Mouse (Mus musculus) T-helper 17 cell (primary cell): ENCODE measurements around the gene Gm9733.
"Not testable (repeated sequence)": the region's sequence is repeated elsewhere in the genome, so short reads cannot be mapped to it uniquely, and the experiment has no call there.

ENCODE experiments used
- in situ Hi-C, 2 experiments: fragments of 300-600 bp; cut with MboI, MseI; formaldehyde crosslinking; loops; 1 replicate in 1 of 2; 2 replicates in 1 of 2; pipeline ENCODE4 v1.15.1; 2025; ENCODE audit warnings: high pct_unique_total_duplicates in 2 of 2

The Gm9733 gene

GRCm38 (mm10) chr3:15332063-15332462, at the start of gene Gm9733:
Gene Gm9733, minus strand, starts transcription at chr3:15332302.
- in situ Hi-C loops, result loop anchor here in 1 of 2 experiments (5.0 to 10.0 kb wide), 3 partner anchors 243 to 430 kb away; partner anchors contain the start of gene Sirpb1b

- in situ Hi-C loops, result loop anchor here in 1 of 2 experiments (5.0 kb wide), 1 partner anchor 427 kb away; no protein-coding TSS in a partner anchor
These were observed 23.6 kb upstream of the Gm9733 start for GRCm38 (mm10) chr3:15355690-15356089.

DNA sequence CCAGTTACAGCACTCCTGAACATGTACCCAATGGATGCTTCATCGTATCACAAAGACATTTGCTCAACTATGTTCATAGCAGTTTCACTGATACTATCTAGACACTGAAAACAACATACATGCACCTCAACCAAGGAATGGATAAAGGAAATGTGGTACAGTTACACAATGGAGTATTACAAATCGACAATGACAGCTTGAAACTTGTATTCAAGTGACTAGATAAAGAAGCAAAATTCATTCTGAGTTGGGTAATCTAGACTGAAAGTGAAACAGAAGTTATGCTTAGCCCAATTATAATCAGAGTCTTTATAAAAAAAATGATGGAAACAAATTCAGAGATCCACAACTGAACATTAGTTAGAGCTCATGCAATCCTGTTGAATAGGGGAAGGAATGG, 18.2 kb upstream of the Gm9733 start:
- in situ Hi-C loops, result not testable (repeated sequence)

DNA sequence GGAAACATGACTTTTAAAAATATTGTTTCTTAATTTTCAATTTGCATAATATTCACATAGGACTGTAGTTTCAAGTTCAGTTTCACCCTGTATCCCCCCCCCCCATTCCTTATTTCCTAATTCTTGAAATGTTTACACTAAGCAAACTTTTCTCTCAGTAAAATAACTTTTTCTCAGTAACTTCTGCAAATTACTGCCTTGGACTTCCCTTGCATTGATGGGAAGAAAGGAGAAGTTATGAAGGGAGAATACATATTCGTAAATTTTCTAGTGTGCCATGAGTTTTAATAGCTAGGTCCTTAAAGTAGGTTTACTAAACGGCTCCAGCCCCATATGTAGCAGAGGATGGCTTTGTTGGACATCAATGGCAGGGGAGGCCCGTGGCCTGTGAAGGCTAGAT, 13.5 kb upstream of the Gm9733 start:
- in situ Hi-C loops, result not testable (repeated sequence)

DNA sequence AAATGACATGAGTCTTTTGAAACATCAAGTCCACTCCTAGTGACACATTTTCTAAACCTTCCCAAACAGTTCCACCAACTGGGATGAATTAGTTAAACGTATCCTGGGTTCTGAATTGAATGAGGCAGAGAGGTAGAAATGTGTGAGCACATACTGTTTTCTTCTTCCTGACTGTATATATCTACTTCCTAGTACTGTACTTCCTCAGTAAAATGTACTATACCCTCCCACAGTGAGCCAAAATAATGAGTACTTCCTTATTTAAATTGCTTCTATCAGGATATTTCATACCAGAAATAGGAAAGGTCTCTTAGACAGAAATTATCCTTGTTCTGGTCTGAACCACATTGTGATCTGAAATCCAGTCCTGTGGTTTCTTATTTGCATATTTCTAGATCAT, 8.2 kb upstream of the Gm9733 start:
- in situ Hi-C loops, result no loop called here

- in situ Hi-C loops, result loop anchor here in 1 of 2 experiments (5.0 to 10.0 kb wide), 3 partner anchors 241 to 428 kb away; partner anchors contain the start of gene Sirpb1b
These were observed 2.1 kb upstream of the Gm9733 start for GRCm38 (mm10) chr3:15334182-15334581.

GRCm38 (mm10) chr3:15331545-15331944, 557 bp downstream of the Gm9733 start:
- in situ Hi-C loops, result loop anchor here in 1 of 2 experiments (5.0 to 10.0 kb wide), 3 partner anchors 243 to 431 kb away; partner anchors contain the start of gene Sirpb1b

GRCm38 (mm10) chr3:15329549-15329948, 2.6 kb downstream of the Gm9733 start:
- in situ Hi-C loops, result loop anchor here in 1 of 2 experiments (5.0 kb wide), 1 partner anchor 278 kb away; no protein-coding TSS in a partner anchor

- in situ Hi-C loops, result no loop called here
These were observed 47.4 kb downstream of the Gm9733 start for GRCm38 (mm10) chr3:15284424-15285328.

- in situ Hi-C loops, result no loop called here
These were observed 56.1 kb downstream of the Gm9733 start for GRCm38 (mm10) chr3:15275899-15276526.

- in situ Hi-C loops, result loop anchor here in 1 of 2 experiments (25.0 kb wide), 1 partner anchor 773 kb away; no protein-coding TSS in a partner anchor
These were observed 67.7 kb downstream of the Gm9733 start for GRCm38 (mm10) chr3:15264450-15264849.

DNA sequence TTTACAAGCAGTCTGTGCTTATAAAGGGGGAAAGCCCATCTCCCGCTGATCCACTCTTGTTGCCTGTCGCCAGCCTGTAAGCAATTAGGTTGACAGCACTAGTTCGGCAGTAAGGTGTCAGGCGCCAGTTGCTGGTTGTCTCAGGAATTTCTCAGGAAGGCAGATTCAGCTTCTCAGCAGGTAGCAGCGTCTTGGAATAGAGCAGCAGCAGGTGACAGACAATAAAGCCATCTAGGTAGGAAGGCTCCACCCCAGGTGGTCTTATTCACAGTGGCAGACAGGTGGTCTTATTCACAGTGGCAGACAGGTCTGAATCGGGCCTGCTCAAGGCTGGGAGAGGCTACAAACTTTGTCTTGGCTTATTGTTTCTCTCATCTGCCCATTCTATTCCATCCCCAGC, 76.4 kb downstream of the Gm9733 start:
- in situ Hi-C loops, result loop anchor here in 1 of 2 experiments (25.0 kb wide), 1 partner anchor 782 kb away; no protein-coding TSS in a partner anchor
